Mouse (Mus musculus): ENCODE measurements around the gene Dao. TPM values are rescaled to one million over a fixed set of nuclear protein-coding genes. Genes with fewer than 3 reads are reported as not detected.

The Dao gene
- polyA plus RNA-seq, 1 experiment from 2014 or later: not detected

GRCm38 (mm10) chr5:113971434-113971960, 32.0 kb upstream of the Dao start:
- Histone ChIP-seq H3K4me1 (peaks cover 87% of the 10 kb centered on the region), H3K4me3 (peak overlapping the region; percentile 62), H3K36me3 (peaks cover 57% of the 10 kb centered on the region), H3K4me2 (peak overlapping the region; percentile 85), H3K27me3 (replicated peaks) (no peaks in the 10 kb centered on the region), H3K27ac (peak overlapping the region; percentile 97), H3K9me3 (replicated peaks) (no peaks in the 10 kb centered on the region), H3K9ac (peak overlapping the region; percentile 84)
- WGBS (ENCODE audit: insufficient replicate concordance): 83% methylated on average over 10 of the region's 10 CpGs
- ATAC-seq: no peak

GRCm38 (mm10) chr5:113972589-113973515, 30.7 kb upstream of the Dao start:
- peaks cover 52% of the 10 kb centered on the region for H3K36me3 ChIP-seq
- H3K4me3 ChIP-seq: peak overlapping the region; percentile 62
- H3K27ac ChIP-seq: peak overlapping the region; percentile 97
- H3K9ac ChIP-seq: peak overlapping the region; percentile 84
- peaks cover 87% of the 10 kb centered on the region for H3K4me1 ChIP-seq
- peak overlapping the region; percentile 85 for H3K4me2 ChIP-seq
- ATAC-seq: peak; percentile 78
- H3K27me3 ChIP-seq (replicated peaks): no peaks in the 10 kb centered on the region
- 16% methylated on average over 18 of the region's 18 CpGs for WGBS (ENCODE audit: insufficient replicate concordance)
- H3K9me3 ChIP-seq (replicated peaks): no peaks in the 10 kb centered on the region

- Histone ChIP-seq H3K4me3 (peak overlapping the region; percentile 62), H3K9ac (peak overlapping the region; percentile 84), H3K36me3 (peaks cover 52% of the 10 kb centered on the region), H3K4me1 (peaks cover 89% of the 10 kb centered on the region), H3K9me3 (replicated peaks) (no peaks in the 10 kb centered on the region), H3K4me2 (peak overlapping the region; percentile 85), H3K27ac (peak overlapping the region; percentile 97), H3K27me3 (replicated peaks) (no peaks in the 10 kb centered on the region)
- ATAC-seq: no peak; the same call in 1 of the 2 replicates
- WGBS (ENCODE audit: insufficient replicate concordance): 56% methylated on average over 8 of the region's 8 CpGs
Measured at GRCm38 (mm10) chr5:113973790-113974189, 29.7 kb upstream of the Dao start.

- Histone ChIP-seq H3K27ac (peak overlapping the region; percentile 97), H3K4me2 (peak overlapping the region; percentile 85), H3K4me1 (peaks cover 97% of the 10 kb centered on the region), H3K36me3 (peaks cover 44% of the 10 kb centered on the region), H3K9me3 (replicated peaks) (no peaks in the 10 kb centered on the region), H3K27me3 (replicated peaks) (no peaks in the 10 kb centered on the region), H3K9ac (peak overlapping the region; percentile 84), H3K4me3 (peak overlapping the region; percentile 62)
- peak; percentile 50; the same call in 1 of the 2 replicates for ATAC-seq
- 44% methylated on average over 15 of the region's 15 CpGs for WGBS (ENCODE audit: insufficient replicate concordance)
Measured at GRCm38 (mm10) chr5:113974576-113974975, 28.9 kb upstream of the Dao start.

GRCm38 (mm10) chr5:113975538-113976215, 27.8 kb upstream of the Dao start:
- Histone ChIP-seq H3K9ac (peak overlapping the region; percentile 84), H3K36me3 (peaks cover 33% of the 10 kb centered on the region), H3K4me1 (peaks cover 100% of the 10 kb centered on the region), H3K27ac (peak overlapping the region; percentile 97), H3K4me2 (peak overlapping the region; percentile 85), H3K27me3 (replicated peaks) (no peaks in the 10 kb centered on the region), H3K4me3 (0 out of 2 replicates have a peak overlapping the region, but pooled peaks have one; percentile 62), H3K9me3 (replicated peaks) (no peaks in the 10 kb centered on the region)
- no peak for ATAC-seq
- 65% methylated on average over 9 of the region's 9 CpGs for WGBS (ENCODE audit: insufficient replicate concordance)

GRCm38 (mm10) chr5:113976597-113976996, 26.9 kb upstream of the Dao start:
- H3K4me2 ChIP-seq: peak overlapping the region; percentile 85
- H3K36me3 ChIP-seq: peaks cover 36% of the 10 kb centered on the region
- peak overlapping the region; percentile 64 for H3K9ac ChIP-seq
- no peak for ATAC-seq
- peaks cover 100% of the 10 kb centered on the region for H3K4me1 ChIP-seq
- WGBS (ENCODE audit: insufficient replicate concordance): 84% methylated on average over 8 of the region's 8 CpGs
- H3K9me3 ChIP-seq (replicated peaks): no peaks in the 10 kb centered on the region
- H3K4me3 ChIP-seq: no peak overlapping the region
- H3K27ac ChIP-seq: peak overlapping the region; percentile 97
- H3K27me3 ChIP-seq (replicated peaks): no peaks in the 10 kb centered on the region

- peaks cover 41% of the 10 kb centered on the region for H3K36me3 ChIP-seq
- peak overlapping the region; percentile 64 for H3K9ac ChIP-seq
- ATAC-seq: peak; percentile 78
- no peak overlapping the region for H3K4me3 ChIP-seq
- no peaks in the 10 kb centered on the region for H3K27me3 ChIP-seq (replicated peaks)
- peaks cover 100% of the 10 kb centered on the region for H3K4me1 ChIP-seq
- no peaks in the 10 kb centered on the region for H3K9me3 ChIP-seq (replicated peaks)
- H3K27ac ChIP-seq: peak overlapping the region; percentile 97
- 56% methylated on average over 8 of the region's 8 CpGs for WGBS (ENCODE audit: insufficient replicate concordance)
- peak overlapping the region; percentile 85 for H3K4me2 ChIP-seq
Measured at GRCm38 (mm10) chr5:113977309-113977708, 26.2 kb upstream of the Dao start.

- no peaks in the 10 kb centered on the region for H3K27me3 ChIP-seq (replicated peaks)
- H3K36me3 ChIP-seq: peaks cover 48% of the 10 kb centered on the region
- WGBS (ENCODE audit: insufficient replicate concordance): 21% methylated on average over 1 of the region's 1 CpGs
- H3K4me2 ChIP-seq: peak overlapping the region; percentile 63
- peak overlapping the region; percentile 96 for H3K27ac ChIP-seq
- no peaks in the 10 kb centered on the region for H3K9me3 ChIP-seq (replicated peaks)
- peak; percentile 49 for ATAC-seq
- H3K9ac ChIP-seq: peak overlapping the region; percentile 60
- peak overlapping the region; percentile 18; the same call in 1 of the 2 replicates for H3K4me3 ChIP-seq
- H3K4me1 ChIP-seq: peaks cover 99% of the 10 kb centered on the region
Measured at GRCm38 (mm10) chr5:113980511-113980910, 23.0 kb upstream of the Dao start.

GRCm38 (mm10) chr5:113981171-113981570, 22.3 kb upstream of the Dao start:
- Histone ChIP-seq H3K9me3 (replicated peaks) (no peaks in the 10 kb centered on the region), H3K4me1 (peaks cover 99% of the 10 kb centered on the region), H3K27ac (peak overlapping the region; percentile 96), H3K36me3 (peaks cover 45% of the 10 kb centered on the region), H3K4me3 (no peak overlapping the region), H3K4me2 (peak overlapping the region; percentile 63), H3K9ac (peak overlapping the region; percentile 60), H3K27me3 (replicated peaks) (no peaks in the 10 kb centered on the region)
- WGBS (ENCODE audit: insufficient replicate concordance): 49% methylated on average over 6 of the region's 6 CpGs
- no peak for ATAC-seq

- Histone ChIP-seq H3K9ac (peak overlapping the region; percentile 60), H3K4me1 (peaks cover 99% of the 10 kb centered on the region), H3K9me3 (replicated peaks) (no peaks in the 10 kb centered on the region), H3K27me3 (replicated peaks) (no peaks in the 10 kb centered on the region), H3K4me3 (peak overlapping the region; percentile 1; the same call in 1 of the 2 replicates), H3K4me2 (peak overlapping the region; percentile 63), H3K27ac (peak overlapping the region; percentile 96), H3K36me3 (peaks cover 39% of the 10 kb centered on the region)
- ATAC-seq: no peak
- WGBS (ENCODE audit: insufficient replicate concordance): 76% methylated on average over 8 of the region's 8 CpGs
Measured at GRCm38 (mm10) chr5:113981843-113982242, 21.7 kb upstream of the Dao start.

GRCm38 (mm10) chr5:113983541-113983940, 20.0 kb upstream of the Dao start:
- Histone ChIP-seq H3K9me3 (replicated peaks) (no peaks in the 10 kb centered on the region), H3K36me3 (peaks cover 35% of the 10 kb centered on the region), H3K27me3 (replicated peaks) (no peaks in the 10 kb centered on the region), H3K4me3 (peak overlapping the region; percentile 50), H3K4me2 (peak overlapping the region; percentile 76), H3K27ac (peak overlapping the region; percentile 96), H3K9ac (peak overlapping the region; percentile 75), H3K4me1 (peaks cover 98% of the 10 kb centered on the region)
- 50% methylated on average over 6 of the region's 6 CpGs for WGBS (ENCODE audit: insufficient replicate concordance)
- no peak for ATAC-seq
